Mouse (Mus musculus) liver, embryonic 14.5 days (tissue): ENCODE data around the gene Lrrc8a. TPM values are rescaled to one million over a fixed set of nuclear protein-coding genes. Genes with fewer than 3 reads are reported as not detected.

Experiments
- ATAC-seq: fragments of 200-750 bp; cut with Nextera tagmentation; 2 replicates; pipeline ENCODE4 v1.8.0; 2017; ENCODE audit warnings: moderate number of reproducible peaks, mild to moderate bottlenecking, moderate library complexity; ENCODE audit not compliant: insufficient read depth
- DNase-seq, 3 experiments: peaks; one replicate each; pipeline ENCODE4 v3.0.0-alpha.2; 2012 to 2013; ENCODE audit warnings: low read depth in 3 of 3, low spot score in 3 of 3
- H3K27ac ChIP-seq: fragments of 300-500 bp; sonication (generic); 2 replicates; pipeline ENCODE4 v1.5.1; 2014; ENCODE audit warnings: moderate library complexity, mild to moderate bottlenecking, control low read depth, inconsistent platforms
- H3K27me3 ChIP-seq: fragments of 300-500 bp; sonication (generic); 2 replicates; pipeline ENCODE4 v1.6.1; 2014; ENCODE audit warnings: mild to moderate bottlenecking, low read length, moderate library complexity; ENCODE audit not compliant: control insufficient read depth, insufficient read depth
- H3K36me3 ChIP-seq: fragments of 300-500 bp; sonication (generic); replicated peaks from 2 replicates; pipeline ENCODE4 v1.6.1; 2014; ENCODE audit warnings: low read depth; ENCODE audit not compliant: control insufficient read depth, insufficient read depth
- H3K4me1 ChIP-seq, 2 experiments: fragments of 200-500 bp in 1 of 2; fragments of 300-500 bp in 1 of 2; sonication (generic) in 1 of 2; replicated peaks; 2 replicates each; pipeline ENCODE4 v1.6.1; 2012 to 2014; ENCODE audit warnings: antibody characterized with exemption in 1 of 2, inconsistent platforms in 1 of 2, low read length in 1 of 2; ENCODE audit not compliant: control insufficient read depth in 2 of 2, insufficient read depth in 2 of 2
- H3K4me2 ChIP-seq: fragments of 300-500 bp; sonication (generic); 2 replicates; pipeline ENCODE4 v1.6.1; 2014; ENCODE audit warnings: low read depth, mild to moderate bottlenecking, control low read depth, moderate library complexity
- H3K4me3 ChIP-seq, 2 experiments: fragments of 200-500 bp in 1 of 2; fragments of 300-500 bp in 1 of 2; sonication (generic) in 1 of 2; 2 replicates each; pipeline ENCODE4 v1.5.1; 2012 to 2014; ENCODE audit warnings: low read depth in 2 of 2, low read length in 2 of 2, mild to moderate bottlenecking in 2 of 2, control low read depth in 1 of 2, inconsistent platforms in 1 of 2, moderate library complexity in 1 of 2; ENCODE audit not compliant: insufficient read depth in 1 of 2
- H3K9ac ChIP-seq: fragments of 300-500 bp; sonication (generic); replicated peaks from 2 replicates; pipeline ENCODE4 v1.6.1; 2014; ENCODE audit warnings: mild to moderate bottlenecking, control low read depth, moderate library complexity
- H3K9me3 ChIP-seq: fragments of 300-500 bp; sonication (generic); 2 replicates; pipeline ENCODE4 v1.6.1; 2016; ENCODE audit warnings: low read length, mixed read lengths; ENCODE audit not compliant: control insufficient read depth
- CTCF ChIP-seq: IDR thresholded peaks from 2 replicates; pipeline ENCODE4 v1.5.1; 2016; ENCODE audit warnings: antibody characterized with exemption, low read depth, control low read depth
- EP300 ChIP-seq: IDR thresholded peaks from 2 replicates; pipeline ENCODE4 v1.6.1; 2016; ENCODE audit warnings: antibody characterized with exemption, low read depth
- WGBS: fragments of 180-500 bp; shearing (Covaris S2); extraction: QIAGEN DNeasy Blood & Tissue Kit; methylation state at CpG from one replicate; pipeline ENCODE4 v1.1.7; 2014; ENCODE audit not compliant: insufficient replicate concordance; 5-methylcytosine and 5-hydroxymethylcytosine counted together
- polyA plus RNA-seq, 2 experiments: library from polyadenylated mRNA; depleted of rRNA in 1 of 2; stranded (reverse) in 1 of 2; unstranded in 1 of 2; fragments of >200 nt; fragmentation: Nextera tagmentation in 1 of 2; extraction: Ambion mirVana in 1 of 2; gene quantifications; 2 replicates each; pipeline versions ENCODE4 v1.2.1 to v1.2.3; 2012 to 2014

Lrrc8a gene
- polyA plus RNA-seq, 2 experiments, result 3.4 to 10.8 TPM

- 56% methylated on average over 5 of the region's 5 CpGs for WGBS
- H3K4me3 ChIP-seq, result peak within 1 kb of the TSS; percentile 13 to 22; a peak in 3 of 4 replicates
- H3K4me1 ChIP-seq, result peaks cover 0 to 23% of the 10 kb centered on the region in 2 experiments; a peak in 3 of 4 replicates
- no peaks in the 10 kb centered on the region for H3K9me3 ChIP-seq
- no peak for TF ChIP-seq CTCF
- no peak for TF ChIP-seq EP300
- peaks cover 16% of the 10 kb centered on the region for H3K36me3 ChIP-seq
- DNase-seq (no peak), ATAC-seq (no peak)
- H3K27me3 ChIP-seq, result no peaks in the 10 kb centered on the region
- H3K27ac ChIP-seq, result peak within 1 kb of the TSS; percentile 52
- H3K9ac ChIP-seq, result no peak within 1 kb of the TSS
- peak within 1 kb of the TSS; percentile 17 for H3K4me2 ChIP-seq
Measured at GRCm38 (mm10) chr2:30265767-30266253, 28.3 kb downstream of the Lrrc8a start, which contains the start of gene Phyhd1. Gene Phyhd1 (plus strand): TSS chr2:30266203.

- peak overlapping the region; percentile 13 to 22; a peak in 2 of 4 replicates for H3K4me3 ChIP-seq
- H3K9ac ChIP-seq, result no peak overlapping the region
- 30% methylated on average over 4 of the region's 4 CpGs for WGBS
- no peaks in the 10 kb centered on the region for H3K27me3 ChIP-seq
- ATAC-seq, result peak; percentile 56
- H3K9me3 ChIP-seq, result no peaks in the 10 kb centered on the region
- peaks cover 16% of the 10 kb centered on the region for H3K36me3 ChIP-seq
- H3K4me2 ChIP-seq, result peak overlapping the region; percentile 17
- H3K4me1 ChIP-seq, result peaks cover 0 to 23% of the 10 kb centered on the region in 2 experiments; a peak in 3 of 4 replicates
- DNase-seq, result peak in 1 of 3 experiments; percentile 31
- H3K27ac ChIP-seq, result peak overlapping the region; percentile 52
- no peak for TF ChIP-seq EP300
- TF ChIP-seq CTCF, result no peak
Measured at GRCm38 (mm10) chr2:30266392-30266941, 29.0 kb downstream of the Lrrc8a start.

- H3K4me3 ChIP-seq, result no peak overlapping the region
- H3K27ac ChIP-seq, result no peak overlapping the region
- H3K4me1 ChIP-seq, result peaks cover 0 to 23% of the 10 kb centered on the region in 2 experiments; a peak in 3 of 4 replicates
- 77% methylated on average over 2 of the region's 2 CpGs for WGBS
- TF ChIP-seq EP300, result no peak
- TF ChIP-seq CTCF, result no peak
- H3K36me3 ChIP-seq, result peaks cover 9% of the 10 kb centered on the region
- H3K4me2 ChIP-seq, result peak overlapping the region; percentile 17
- ATAC-seq, result no peak
- H3K27me3 ChIP-seq, result no peaks in the 10 kb centered on the region
- DNase-seq, result no peak
- no peak overlapping the region for H3K9ac ChIP-seq
- no peaks in the 10 kb centered on the region for H3K9me3 ChIP-seq
Measured at GRCm38 (mm10) chr2:30267466-30267865, 30.0 kb downstream of the Lrrc8a start.

- no peaks in the 10 kb centered on the region for H3K27me3 ChIP-seq
- ATAC-seq, result no peak
- no peak overlapping the region for H3K4me2 ChIP-seq
- H3K4me3 ChIP-seq, result no peak overlapping the region
- no peak for DNase-seq
- no peaks in the 10 kb centered on the region for H3K9me3 ChIP-seq
- H3K36me3 ChIP-seq, result peaks cover 3% of the 10 kb centered on the region
- H3K4me1 ChIP-seq, result peaks cover 0 to 23% of the 10 kb centered on the region in 2 experiments; a peak in 3 of 4 replicates
- 51% methylated on average over 4 of the region's 4 CpGs for WGBS
- TF ChIP-seq CTCF, result no peak
- H3K9ac ChIP-seq, result no peak overlapping the region
- no peak overlapping the region for H3K27ac ChIP-seq
Measured at GRCm38 (mm10) chr2:30268371-30268770, 30.9 kb downstream of the Lrrc8a start.

- H3K4me1 ChIP-seq, result peaks cover 0 to 23% of the 10 kb centered on the region in 2 experiments; a peak in 3 of 4 replicates
- WGBS, result 67% methylated on average over 17 of the region's 17 CpGs
- no peak overlapping the region for H3K4me2 ChIP-seq
- no peaks in the 10 kb centered on the region; the same call in 1 of the 2 replicates for H3K36me3 ChIP-seq
- no peak overlapping the region for H3K9ac ChIP-seq
- no peak for ATAC-seq
- TF ChIP-seq EP300, result no peak
- no peak for TF ChIP-seq CTCF
- H3K9me3 ChIP-seq, result no peaks in the 10 kb centered on the region
- no peak overlapping the region for H3K27ac ChIP-seq
- DNase-seq, result no peak
- H3K27me3 ChIP-seq, result no peaks in the 10 kb centered on the region
- no peak overlapping the region for H3K4me3 ChIP-seq
Measured at GRCm38 (mm10) chr2:30269241-30269990, 31.9 kb downstream of the Lrrc8a start.
